Mouse (Mus musculus) heart, postnatal 4 days (tissue): ENCODE data around the gene Arl15. TPM values are rescaled to one million over a fixed set of nuclear protein-coding genes. Genes with fewer than 3 reads are reported as not detected.

Experiments
- DNase-seq: peaks from one replicate; pipeline ENCODE4 v3.0.0; 2021
- total RNA-seq, 2 experiments: library from RNA; stranded (reverse); gene quantifications; 2 replicates each; pipeline ENCODE4 v1.2.3; 2021

The Arl15 gene
- total RNA-seq, 2 experiments from 2014 or later: 17.7 to 19.8 TPM

- DNase-seq: no peak
These were observed 8.3 kb downstream of the Arl15 start for GRCm38 (mm10) chr13:113802571-113802970.

GRCm38 (mm10) chr13:113811141-113811540 is 16.8 kb downstream of the Arl15 start:
- DNase-seq: no peak

DNA sequence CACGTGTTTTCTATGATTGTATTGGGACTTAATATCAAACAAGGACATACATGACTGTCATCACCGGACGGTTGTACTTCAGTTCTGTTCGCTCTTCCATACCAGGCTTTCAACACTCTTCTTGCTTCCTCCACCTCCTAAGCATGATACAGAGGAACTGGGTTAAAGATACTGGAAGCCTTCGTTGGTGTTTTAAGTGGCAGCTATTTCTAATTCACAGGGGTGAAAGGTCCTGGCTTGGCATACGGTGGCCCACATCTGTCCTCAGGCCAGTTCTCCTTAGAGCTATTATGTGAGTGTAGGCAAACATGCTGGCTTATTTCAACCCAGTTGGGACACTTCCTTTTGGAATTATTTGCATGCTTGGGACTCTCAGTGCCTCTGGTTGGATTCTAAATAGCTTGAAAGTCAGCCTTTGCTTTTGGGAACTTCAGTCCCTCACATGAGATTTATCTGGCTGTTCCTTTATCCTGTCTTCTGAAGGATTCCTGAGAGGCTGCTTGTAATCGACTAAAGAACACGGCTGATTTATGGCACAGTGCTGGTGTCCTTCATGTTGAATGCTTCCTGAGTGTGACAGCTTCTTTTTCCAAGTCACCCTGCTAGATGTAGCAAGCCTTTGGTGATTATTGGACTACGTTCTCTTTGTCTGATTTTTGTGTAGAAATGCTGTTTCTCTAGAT is 17.7 kb downstream of the Arl15 start:
- DNase-seq: no peak

DNA sequence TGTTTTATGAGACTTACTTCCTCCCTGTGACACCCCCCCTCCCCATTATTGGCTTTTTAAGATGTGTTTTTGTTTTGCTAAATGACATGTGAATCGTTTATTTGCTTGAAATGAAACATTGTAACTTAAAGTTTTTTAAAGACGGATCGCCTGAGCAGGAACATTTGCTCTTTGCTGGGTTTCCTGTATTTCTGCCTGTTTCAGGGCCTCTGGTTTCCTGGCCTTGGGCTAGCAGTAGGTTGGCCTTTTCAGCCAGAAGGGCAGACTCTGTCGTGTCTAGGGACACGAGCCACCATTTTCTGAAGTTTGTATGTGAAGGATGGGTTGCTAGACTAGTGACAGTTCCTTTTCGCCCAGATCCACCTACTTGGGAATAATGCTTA is 18.3 kb downstream of the Arl15 start:
- DNase-seq: no peak

DNA sequence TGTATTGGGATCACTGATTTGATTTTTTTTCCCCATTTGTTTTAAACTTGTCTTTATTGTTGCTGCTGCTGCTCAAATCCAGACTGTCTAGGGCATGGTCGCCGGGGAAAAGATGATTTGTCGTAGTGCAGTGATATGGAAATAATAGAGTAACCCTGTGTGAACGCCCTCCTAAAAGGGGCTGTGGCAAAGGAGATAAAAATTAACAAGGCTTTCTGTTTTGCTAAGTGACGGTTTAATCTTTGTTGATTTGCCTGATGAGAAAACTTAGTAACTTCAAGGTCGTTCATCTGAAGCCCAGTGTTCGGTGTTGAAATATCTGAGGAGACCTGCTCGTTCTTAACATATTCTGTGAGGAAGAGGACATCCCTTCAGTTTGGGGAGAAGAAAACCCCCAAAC is 19.8 kb downstream of the Arl15 start:
- DNase-seq: no peak

DNA sequence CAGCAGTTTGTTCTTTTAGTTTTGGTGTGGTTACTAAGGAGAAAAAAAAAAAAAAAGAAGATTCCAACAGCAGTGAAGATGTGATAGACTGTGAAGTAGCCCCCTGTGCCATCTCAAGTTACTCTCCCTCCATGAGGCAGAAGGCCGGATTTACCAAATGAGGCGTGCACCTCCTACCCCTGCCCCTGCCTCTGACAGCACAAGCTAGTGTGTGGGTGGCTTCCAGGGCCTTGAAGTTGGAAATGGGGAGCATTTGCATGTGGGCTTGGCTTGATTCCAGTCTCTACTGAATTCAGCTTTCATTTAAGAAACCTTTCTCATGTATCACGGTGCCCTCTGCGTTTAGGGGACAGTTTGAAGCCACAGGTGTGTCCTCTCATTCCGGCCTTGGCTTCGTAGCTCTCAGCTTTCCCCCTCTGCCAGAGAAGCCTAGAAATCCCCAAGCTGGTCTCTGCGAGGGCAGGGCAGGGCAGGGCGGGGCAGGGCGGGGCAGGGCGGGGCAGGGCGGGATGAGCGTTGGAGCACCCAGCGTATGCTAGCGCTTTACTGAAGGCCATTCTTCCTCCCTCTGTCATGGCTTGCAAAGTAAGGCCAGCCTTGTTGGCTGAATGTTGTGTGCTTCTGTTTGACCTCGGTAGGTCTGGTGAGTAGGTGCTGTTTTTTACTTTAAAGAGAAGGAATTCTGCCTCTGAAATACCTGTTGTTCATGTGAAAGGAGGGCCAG is 21.6 kb downstream of the Arl15 start:
- DNase-seq: no peak

- DNase-seq: no peak
These were observed 22.1 kb downstream of the Arl15 start for GRCm38 (mm10) chr13:113816421-113816810.

DNA sequence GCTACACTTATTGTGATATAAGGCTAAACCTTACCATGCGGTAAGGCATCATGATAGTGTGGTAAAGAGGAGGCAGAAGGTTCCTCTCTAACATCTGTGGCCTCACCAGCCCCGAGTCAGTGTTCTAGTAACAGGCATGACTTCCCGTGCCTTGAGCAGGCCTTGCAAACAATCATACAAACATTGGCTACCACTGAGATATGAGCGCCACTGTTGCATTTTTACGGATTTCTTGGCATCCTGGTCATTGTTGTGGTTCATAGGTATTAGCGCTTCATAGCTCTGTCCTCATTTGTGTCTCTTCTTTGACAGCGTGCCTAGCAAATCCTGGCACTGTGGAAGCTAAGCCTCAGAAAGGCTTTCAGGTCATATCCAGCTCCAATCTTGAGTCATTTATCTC is 24.7 kb downstream of the Arl15 start:
- DNase-seq: no peak

DNA sequence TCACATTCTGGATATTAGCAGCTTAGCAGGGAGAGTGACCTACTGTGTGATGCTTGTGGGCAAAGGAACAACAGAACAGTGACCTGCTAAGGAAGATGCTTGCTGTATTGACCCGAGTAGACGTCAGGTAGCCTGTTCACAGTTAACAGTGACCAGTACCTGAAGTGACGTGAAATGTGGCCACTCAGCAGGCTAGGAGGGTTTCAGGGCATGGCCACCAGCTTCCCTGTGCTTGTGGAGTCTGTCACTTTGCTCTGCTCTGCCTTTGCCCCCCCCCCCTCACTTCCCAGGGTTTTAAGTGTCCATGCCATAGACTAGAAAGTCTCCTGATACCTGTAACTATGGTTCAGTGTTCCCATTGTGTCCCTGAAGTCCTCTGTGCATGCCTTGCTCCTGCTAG is 25.9 kb downstream of the Arl15 start:
- DNase-seq: no peak

GRCm38 (mm10) chr13:113821891-113822290 is 27.6 kb downstream of the Arl15 start:
- DNase-seq: no peak

- DNase-seq: no peak
These were observed 29.7 kb downstream of the Arl15 start for GRCm38 (mm10) chr13:113824027-113824426.

DNA sequence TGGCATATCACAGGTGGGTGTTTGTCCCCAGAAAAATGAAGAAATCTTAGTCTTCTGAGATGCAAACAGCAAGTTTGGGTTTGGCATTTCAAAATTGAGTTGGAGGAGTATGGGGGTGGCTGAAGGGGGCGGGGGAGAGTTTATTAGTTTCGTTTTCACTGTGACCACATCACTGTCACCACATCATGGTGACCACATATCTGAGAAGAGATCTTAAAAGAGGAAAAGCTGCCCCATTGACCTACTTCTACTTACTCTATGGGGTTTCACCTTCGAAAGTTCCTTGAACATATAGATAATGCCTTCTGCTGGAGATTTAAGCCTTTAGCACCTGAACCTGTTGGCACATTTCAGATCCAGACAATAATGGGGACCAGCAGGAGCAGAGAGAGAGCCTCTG is 34.3 kb downstream of the Arl15 start:
- DNase-seq: no peak

GRCm38 (mm10) chr13:113829079-113829478 is 34.8 kb downstream of the Arl15 start:
- no peak for DNase-seq

- no peak for DNase-seq
These were observed 36.5 kb downstream of the Arl15 start for GRCm38 (mm10) chr13:113830805-113831204.

GRCm38 (mm10) chr13:113832947-113833346 is 38.6 kb downstream of the Arl15 start:
- no peak for DNase-seq

GRCm38 (mm10) chr13:113835921-113836320 is 41.6 kb downstream of the Arl15 start:
- DNase-seq: no peak

DNA sequence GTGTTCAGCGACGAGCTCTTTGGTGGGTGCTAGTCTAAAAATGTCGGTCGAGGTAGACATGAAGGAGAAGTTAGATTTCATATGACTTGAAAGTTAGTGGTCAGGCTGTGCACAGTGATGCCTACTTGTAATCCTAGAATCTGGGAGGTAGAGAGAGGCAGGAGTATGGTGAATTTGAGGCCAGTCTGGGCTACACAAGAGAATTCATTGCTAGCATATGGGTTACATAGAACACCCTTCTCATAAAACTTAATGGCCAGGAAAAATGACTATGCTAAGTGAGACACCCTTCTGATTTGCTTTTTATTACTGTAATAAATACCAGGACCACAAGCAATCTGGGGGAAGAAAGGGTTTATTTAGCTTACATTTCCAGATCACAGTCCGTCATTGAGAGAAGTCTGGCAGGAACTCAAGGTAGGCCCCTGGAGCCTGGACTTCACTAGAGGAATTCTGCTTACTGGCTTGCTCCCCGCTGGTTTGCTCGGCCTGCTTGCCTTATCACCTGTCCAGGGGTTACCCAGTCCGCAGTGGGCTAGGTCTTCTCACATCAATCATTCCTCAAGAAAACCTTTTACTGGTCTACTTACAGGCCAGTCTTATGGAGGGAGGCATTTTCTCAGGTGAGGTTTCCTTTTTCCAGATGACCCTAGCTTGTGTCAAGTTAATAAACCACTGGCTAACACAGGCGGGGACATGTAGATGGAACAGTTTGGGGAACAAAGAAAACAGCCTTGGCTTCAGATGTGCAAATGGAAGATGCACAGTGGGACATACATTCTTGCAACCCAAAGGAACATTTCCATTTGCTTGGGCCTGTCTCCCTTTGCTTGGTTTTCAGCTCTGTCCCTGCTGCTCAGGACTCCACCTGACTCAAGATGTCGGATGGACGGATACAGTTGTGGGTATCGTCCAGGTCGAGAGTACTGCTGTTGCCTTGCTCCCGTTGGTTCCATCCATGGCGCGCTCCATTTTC is 44.6 kb downstream of the Arl15 start:
- DNase-seq: no peak

GRCm38 (mm10) chr13:113840421-113840820 is 46.1 kb downstream of the Arl15 start:
- no peak for DNase-seq

- no peak for DNase-seq
These were observed 48.4 kb downstream of the Arl15 start for GRCm38 (mm10) chr13:113842411-113843309.

GRCm38 (mm10) chr13:113843310-113843649 is 49.0 kb downstream of the Arl15 start:
- no peak for DNase-seq

GRCm38 (mm10) chr13:113843901-113844300 is 49.6 kb downstream of the Arl15 start:
- no peak for DNase-seq

GRCm38 (mm10) chr13:113844717-113845116 is 50.4 kb downstream of the Arl15 start:
- no peak for DNase-seq
